Mouse (Mus musculus) kidney, adult 2 months (tissue): ENCODE data around the gene Wdfy1.

Experiments
- CTCF ChIP-seq: fragments of 200-500 bp; conservative IDR thresholded peaks from 2 replicates; pipeline ENCODE4 v1.5.1; 2011; ENCODE audit warnings: low read depth, mild to moderate bottlenecking, control low read depth, low read length, moderate library complexity, mixed read lengths; ENCODE audit not compliant: insufficient read depth, insufficient read length
- POLR2A ChIP-seq: fragments of 200-500 bp; IDR thresholded peaks from one replicate; pipeline ENCODE4 v1.6.1; 2011; ENCODE audit warnings: low read depth, low read length, control low read depth

DNA sequence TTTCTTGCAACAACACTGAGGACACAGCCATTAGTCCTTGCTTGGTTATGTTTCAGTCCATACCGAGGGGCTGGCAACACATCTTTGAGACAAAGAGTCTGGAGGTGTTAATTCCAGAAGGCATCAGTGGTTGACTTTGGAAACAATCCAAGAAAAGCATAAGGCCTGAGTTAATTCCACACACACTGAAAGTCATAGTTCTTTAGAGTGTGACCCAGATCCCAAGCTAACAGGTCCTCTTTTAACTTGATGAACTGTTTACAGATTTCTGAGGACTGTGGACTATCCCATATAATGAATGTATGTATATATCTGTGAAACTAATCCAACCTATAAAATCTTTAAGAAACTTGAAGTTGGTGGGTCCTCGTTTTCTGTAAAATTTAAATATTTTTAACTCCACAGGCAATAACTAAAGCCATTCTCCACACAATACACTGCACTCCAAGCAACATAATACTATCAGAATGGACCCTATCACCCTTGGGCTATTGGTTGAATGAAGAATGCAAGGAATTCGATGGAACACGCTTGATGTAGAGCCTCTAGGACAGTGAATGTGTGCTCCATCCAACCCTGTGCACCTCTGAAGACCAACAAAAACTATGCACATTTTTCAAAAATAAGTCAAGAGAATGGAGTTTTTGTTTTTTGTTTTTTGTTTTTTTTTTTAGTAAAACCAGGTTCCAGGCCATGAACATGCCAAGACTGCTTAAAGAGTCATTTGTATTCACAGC, 120.0 kb downstream of the Wdfy1 start:
- TF ChIP-seq POLR2A (no peak), CTCF (no peak)
